Mouse (Mus musculus): ENCODE results near the gene 2210408I21Rik.

The 2210408I21Rik gene

GRCm38 (mm10) chr13:77278659-77279413 is 143.5 kb downstream of the 2210408I21Rik start:
- DNase-seq (ENCODE audit: low spot score in 2 of 2) = no peak

- no peak for DNase-seq (ENCODE audit: low spot score in 2 of 2)
These were observed 160.2 kb downstream of the 2210408I21Rik start for GRCm38 (mm10) chr13:77295519-77295918.

GRCm38 (mm10) chr13:77324101-77324500 is 188.8 kb downstream of the 2210408I21Rik start:
- no peak for DNase-seq (ENCODE audit: low spot score in 2 of 2)

- DNase-seq (ENCODE audit: low spot score in 2 of 2) = no peak
These were observed 191.0 kb downstream of the 2210408I21Rik start for GRCm38 (mm10) chr13:77326174-77326959.

GRCm38 (mm10) chr13:77342097-77342496 is 206.8 kb downstream of the 2210408I21Rik start:
- no peak for DNase-seq (ENCODE audit: low spot score in 2 of 2)

GRCm38 (mm10) chr13:77385448-77385970 is 250.2 kb downstream of the 2210408I21Rik start:
- DNase-seq (ENCODE audit: low spot score in 2 of 2) = no peak

GRCm38 (mm10) chr13:77386001-77386400 is 250.7 kb downstream of the 2210408I21Rik start:
- DNase-seq (ENCODE audit: low spot score in 2 of 2) = no peak

- DNase-seq (ENCODE audit: low spot score in 2 of 2) = no peak
These were observed 252.8 kb downstream of the 2210408I21Rik start for GRCm38 (mm10) chr13:77388148-77388547.

GRCm38 (mm10) chr13:77389209-77389608 is 253.9 kb downstream of the 2210408I21Rik start:
- DNase-seq (ENCODE audit: low spot score in 2 of 2) = no peak

- no peak for DNase-seq (ENCODE audit: low spot score in 2 of 2)
These were observed 261.0 kb downstream of the 2210408I21Rik start for GRCm38 (mm10) chr13:77396374-77396773.

GRCm38 (mm10) chr13:77396981-77397380 is 261.6 kb downstream of the 2210408I21Rik start:
- no peak for DNase-seq (ENCODE audit: low spot score in 2 of 2)

GRCm38 (mm10) chr13:77397646-77398045 is 262.3 kb downstream of the 2210408I21Rik start:
- no peak for DNase-seq (ENCODE audit: low spot score in 2 of 2)

GRCm38 (mm10) chr13:77398477-77398876 is 263.1 kb downstream of the 2210408I21Rik start:
- no peak for DNase-seq (ENCODE audit: low spot score in 2 of 2)

GRCm38 (mm10) chr13:77400762-77401161 is 265.4 kb downstream of the 2210408I21Rik start:
- no peak for DNase-seq (ENCODE audit: low spot score in 2 of 2)

- no peak for DNase-seq (ENCODE audit: low spot score in 2 of 2)
These were observed 273.2 kb downstream of the 2210408I21Rik start for GRCm38 (mm10) chr13:77408530-77408929.

- no peak for DNase-seq (ENCODE audit: low spot score in 2 of 2)
These were observed 274.5 kb downstream of the 2210408I21Rik start for GRCm38 (mm10) chr13:77409804-77410203.

- no peak for DNase-seq (ENCODE audit: low spot score in 2 of 2)
These were observed 277.5 kb downstream of the 2210408I21Rik start for GRCm38 (mm10) chr13:77412829-77413228.

- no peak for DNase-seq (ENCODE audit: low spot score in 2 of 2)
These were observed 314.7 kb downstream of the 2210408I21Rik start for GRCm38 (mm10) chr13:77450007-77450567.

GRCm38 (mm10) chr13:77470093-77470621 is 334.8 kb downstream of the 2210408I21Rik start:
- no peak for DNase-seq (ENCODE audit: low spot score in 2 of 2)

GRCm38 (mm10) chr13:77476420-77476819 is 341.1 kb downstream of the 2210408I21Rik start:
- DNase-seq (ENCODE audit: low spot score in 2 of 2) = no peak

GRCm38 (mm10) chr13:77478425-77479119 is 343.2 kb downstream of the 2210408I21Rik start:
- no peak for DNase-seq (ENCODE audit: low spot score in 2 of 2)

All from urinary bladder, postnatal 36 days (tissue).